Mouse (Mus musculus) liver, embryonic 16.5 days (tissue): ENCODE measurements around the gene Tbc1d13. TPM values are rescaled to one million over a fixed set of nuclear protein-coding genes. Genes with fewer than 3 reads are reported as not detected.

Experiments
- ATAC-seq: fragments of 200-750 bp; cut with Nextera tagmentation; 2 replicates; pipeline ENCODE4 v1.8.0; 2017; ENCODE audit warnings: low read depth, mild to moderate bottlenecking, moderate number of reproducible peaks, moderate library complexity
- H3K27ac ChIP-seq: fragments of 300-500 bp; sonication (generic); 2 replicates; pipeline ENCODE4 v1.5.1; 2014; ENCODE audit warnings: mild to moderate bottlenecking, low read length
- H3K27me3 ChIP-seq: fragments of 300-500 bp; sonication (generic); 2 replicates; pipeline ENCODE4 v1.6.1; 2014; ENCODE audit warnings: low read depth, low read length, mixed read lengths; ENCODE audit not compliant: control insufficient read depth, insufficient read depth
- H3K36me3 ChIP-seq: fragments of 300-500 bp; sonication (generic); 2 replicates; pipeline ENCODE4 v1.6.1; 2014; ENCODE audit warnings: mild to moderate bottlenecking; ENCODE audit not compliant: control insufficient read depth, insufficient read depth
- H3K4me1 ChIP-seq: fragments of 300-500 bp; sonication (generic); 2 replicates; pipeline ENCODE4 v1.6.1; 2014; ENCODE audit warnings: low read depth, low read length, mixed read lengths; ENCODE audit not compliant: control insufficient read depth
- H3K4me2 ChIP-seq: fragments of 300-500 bp; sonication (generic); 2 replicates; pipeline ENCODE4 v1.6.1; 2014; ENCODE audit warnings: low read depth, low read length, mixed read lengths
- H3K4me3 ChIP-seq: fragments of 300-500 bp; sonication (generic); 2 replicates; pipeline ENCODE4 v1.5.1; 2014; ENCODE audit warnings: low read depth, mild to moderate bottlenecking, low read length
- H3K9ac ChIP-seq: fragments of 300-500 bp; sonication (generic); 2 replicates; pipeline ENCODE4 v1.6.1; 2014; ENCODE audit warnings: low read depth, low read length
- H3K9me3 ChIP-seq: fragments of 300-500 bp; sonication (generic); replicated peaks from 2 replicates; pipeline ENCODE4 v1.6.1; 2016; ENCODE audit warnings: low read length; ENCODE audit not compliant: control insufficient read depth
- whole genome bisulfite sequencing: fragments of 180-500 bp; shearing (Covaris S2); extraction: QIAGEN DNeasy Blood & Tissue Kit; methylation state at CpG from one replicate; pipeline ENCODE4 v1.1.7; 2014; ENCODE audit not compliant: insufficient replicate concordance; 5-methylcytosine and 5-hydroxymethylcytosine counted together
- polyA plus RNA-seq: library from polyadenylated mRNA; unstranded; fragments of >200 nt; fragmentation: Nextera tagmentation; extraction: Ambion mirVana; gene quantifications from 2 replicates; pipeline ENCODE4 v1.2.1, GENCODE M21; 2015

The Tbc1d13 gene
- polyA plus RNA-seq, 1 experiment from 2014 or later, result 1.7 TPM

- Histone ChIP-seq H3K36me3 (peaks cover 2% of the 10 kb centered on the region), H3K9me3 (no peaks in the 10 kb centered on the region), H3K27ac (no peak overlapping the region), H3K27me3 (no peaks in the 10 kb centered on the region), H3K9ac (no peak overlapping the region), H3K4me1 (peaks cover 34% of the 10 kb centered on the region), H3K4me3 (no peak overlapping the region), H3K4me2 (no peak overlapping the region)
- WGBS, result 60% methylated on average over 2 of the region's 2 CpGs
- ATAC-seq, result no peak
Observed at GRCm38 (mm10) chr2:30095882-30096527, 37.5 kb upstream of the Tbc1d13 start.

- no peak overlapping the region for H3K4me3 ChIP-seq
- 61% methylated on average over 4 of the region's 4 CpGs for WGBS
- no peak for ATAC-seq
- H3K9ac ChIP-seq, result no peak overlapping the region
- no peaks in the 10 kb centered on the region for H3K9me3 ChIP-seq
- no peak overlapping the region for H3K4me2 ChIP-seq
- H3K4me1 ChIP-seq, result peaks cover 10% of the 10 kb centered on the region
- no peaks in the 10 kb centered on the region for H3K27me3 ChIP-seq
- no peak overlapping the region for H3K27ac ChIP-seq
- H3K36me3 ChIP-seq, result peaks cover 2% of the 10 kb centered on the region
Observed at GRCm38 (mm10) chr2:30100214-30100613, 33.3 kb upstream of the Tbc1d13 start.

- Histone ChIP-seq H3K9ac (no peak overlapping the region), H3K27me3 (no peaks in the 10 kb centered on the region), H3K36me3 (peaks cover 9% of the 10 kb centered on the region), H3K4me3 (no peak overlapping the region), H3K9me3 (no peaks in the 10 kb centered on the region), H3K27ac (no peak overlapping the region), H3K4me2 (no peak overlapping the region), H3K4me1 (peaks cover 6% of the 10 kb centered on the region)
- ATAC-seq, result no peak
Observed at GRCm38 (mm10) chr2:30106364-30106763, 27.2 kb upstream of the Tbc1d13 start.

- Histone ChIP-seq H3K4me2 (no peak overlapping the region), H3K36me3 (peaks cover 9% of the 10 kb centered on the region), H3K4me1 (peaks cover 14% of the 10 kb centered on the region), H3K9me3 (no peaks in the 10 kb centered on the region), H3K4me3 (no peak overlapping the region), H3K27me3 (no peaks in the 10 kb centered on the region), H3K27ac (no peak overlapping the region), H3K9ac (no peak overlapping the region)
- WGBS, result 74% methylated on average over 5 of the region's 5 CpGs
- ATAC-seq, result no peak
Observed at GRCm38 (mm10) chr2:30107646-30108045, 25.9 kb upstream of the Tbc1d13 start.

- H3K9me3 ChIP-seq, result no peaks in the 10 kb centered on the region
- H3K27me3 ChIP-seq, result no peaks in the 10 kb centered on the region
- H3K27ac ChIP-seq, result no peak overlapping the region
- no peak overlapping the region for H3K4me2 ChIP-seq
- H3K4me3 ChIP-seq, result no peak overlapping the region
- WGBS, result 68% methylated on average over 4 of the region's 4 CpGs
- H3K9ac ChIP-seq, result no peak overlapping the region
- H3K36me3 ChIP-seq, result peaks cover 9% of the 10 kb centered on the region
- H3K4me1 ChIP-seq, result peaks cover 14% of the 10 kb centered on the region
- ATAC-seq, result no peak
Observed at GRCm38 (mm10) chr2:30108260-30108659, 25.3 kb upstream of the Tbc1d13 start.

- Histone ChIP-seq H3K4me2 (no peak overlapping the region), H3K9me3 (no peaks in the 10 kb centered on the region), H3K4me3 (no peak overlapping the region), H3K27me3 (no peaks in the 10 kb centered on the region), H3K27ac (no peak overlapping the region), H3K36me3 (peaks cover 9% of the 10 kb centered on the region), H3K9ac (no peak overlapping the region), H3K4me1 (peaks cover 14% of the 10 kb centered on the region)
- peak; percentile 78 for ATAC-seq
- 46% methylated on average over 2 of the region's 2 CpGs for WGBS
Observed at GRCm38 (mm10) chr2:30111500-30111899, 22.0 kb upstream of the Tbc1d13 start.

- Histone ChIP-seq H3K4me1 (peaks cover 14% of the 10 kb centered on the region), H3K27me3 (no peaks in the 10 kb centered on the region), H3K9me3 (no peaks in the 10 kb centered on the region), H3K27ac (no peak overlapping the region), H3K4me3 (no peak overlapping the region), H3K9ac (no peak overlapping the region), H3K36me3 (peaks cover 9% of the 10 kb centered on the region), H3K4me2 (no peak overlapping the region)
- WGBS, result 27% methylated on average over 5 of the region's 5 CpGs
- no peak for ATAC-seq
Observed at GRCm38 (mm10) chr2:30112564-30112963, 21.0 kb upstream of the Tbc1d13 start.

GRCm38 (mm10) chr2:30119641-30120051 lies 13.9 kb upstream of the Tbc1d13 start:
- Histone ChIP-seq H3K4me2 (no peak overlapping the region), H3K4me3 (no peak overlapping the region), H3K9me3 (no peaks in the 10 kb centered on the region), H3K27ac (no peak overlapping the region), H3K4me1 (peaks cover 6% of the 10 kb centered on the region), H3K27me3 (no peaks in the 10 kb centered on the region), H3K36me3 (no peaks in the 10 kb centered on the region), H3K9ac (no peak overlapping the region)
- no peak for ATAC-seq
- 76% methylated on average over 6 of the region's 6 CpGs for WGBS

GRCm38 (mm10) chr2:30120269-30120668 lies 13.3 kb upstream of the Tbc1d13 start:
- H3K4me3 ChIP-seq, result no peak overlapping the region
- H3K4me1 ChIP-seq, result peaks cover 12% of the 10 kb centered on the region
- WGBS, result 81% methylated on average over 4 of the region's 4 CpGs
- no peak overlapping the region for H3K9ac ChIP-seq
- H3K9me3 ChIP-seq, result no peaks in the 10 kb centered on the region
- no peak overlapping the region for H3K4me2 ChIP-seq
- H3K27ac ChIP-seq, result no peak overlapping the region
- no peaks in the 10 kb centered on the region for H3K27me3 ChIP-seq
- no peak for ATAC-seq
- no peaks in the 10 kb centered on the region for H3K36me3 ChIP-seq
